Mouse (Mus musculus) kidney, embryonic 14.5 days (tissue): ENCODE data around the gene F2rl1. TPM values are rescaled to one million over a fixed set of nuclear protein-coding genes. Genes with fewer than 3 reads are reported as not detected.

Experiments
- ATAC-seq: fragments of 200-750 bp; cut with Nextera tagmentation; 2 replicates; pipeline ENCODE4 v1.8.0; 2017; ENCODE audit warnings: moderate number of reproducible peaks, mild to moderate bottlenecking, moderate TSS enrichment, moderate library complexity; ENCODE audit not compliant: low FRiP score, low TSS enrichment
- H3K27ac ChIP-seq: fragments of 300-500 bp; sonication (generic); 2 replicates; pipeline ENCODE4 v1.5.1; 2014; ENCODE audit warnings: low read depth, mild to moderate bottlenecking, low read length, moderate library complexity, mixed read lengths
- H3K27me3 ChIP-seq: fragments of 300-500 bp; sonication (generic); 2 replicates; pipeline ENCODE4 v1.6.1; 2014; ENCODE audit warnings: mild to moderate bottlenecking, low read length; ENCODE audit not compliant: control insufficient read depth, insufficient read depth
- H3K36me3 ChIP-seq: fragments of 300-500 bp; sonication (generic); 2 replicates; pipeline ENCODE4 v1.6.1; 2014; ENCODE audit warnings: low read length, mixed read lengths; ENCODE audit not compliant: control insufficient read depth, insufficient read depth
- H3K4me1 ChIP-seq: fragments of 300-500 bp; sonication (generic); 2 replicates; pipeline ENCODE4 v1.6.1; 2014; ENCODE audit warnings: low read length, mixed read lengths; ENCODE audit not compliant: control insufficient read depth, insufficient read depth
- H3K4me2 ChIP-seq: fragments of 300-500 bp; sonication (generic); replicated peaks from 2 replicates; pipeline ENCODE4 v1.6.1; 2014; ENCODE audit warnings: low read depth, mild to moderate bottlenecking, low read length
- H3K4me3 ChIP-seq: fragments of 300-500 bp; sonication (generic); 2 replicates; pipeline ENCODE4 v1.5.1; 2014; ENCODE audit warnings: mild to moderate bottlenecking, low read length
- H3K9ac ChIP-seq: fragments of 300-500 bp; sonication (generic); 2 replicates; pipeline ENCODE4 v1.6.1; 2014; ENCODE audit warnings: low read depth, mild to moderate bottlenecking, low read length, moderate library complexity
- H3K9me3 ChIP-seq: fragments of 300-500 bp; sonication (generic); 2 replicates; pipeline ENCODE4 v1.6.1; 2016; ENCODE audit warnings: low read length; ENCODE audit not compliant: control insufficient read depth
- WGBS: fragments of 180-500 bp; shearing (Covaris S2); extraction: QIAGEN DNeasy Blood & Tissue Kit; methylation state at CpG from one replicate; pipeline ENCODE4 v1.1.7; 2014; 5-methylcytosine and 5-hydroxymethylcytosine counted together
- polyA plus RNA-seq: library from polyadenylated mRNA; unstranded; fragments of >200 nt; fragmentation: Nextera tagmentation; extraction: Ambion mirVana; gene quantifications from 2 replicates; pipeline ENCODE4 v1.2.1, GENCODE M21; 2014

The F2rl1 gene
- 6.2 and 7.8 TPM in 2 replicates for polyA plus RNA-seq

GRCm38 (mm10) chr13:95524674-95525491 is at the start of gene F2rl1:
F2rl1 (minus strand) TSS chr13:95525227.
- Histone ChIP-seq H3K27me3 (peaks cover 25% of the 10 kb centered on the region), H3K4me1 (peaks cover 4% of the 10 kb centered on the region; the same call in 1 of the 2 replicates), H3K4me2 (peak within 1 kb of the TSS; percentile 52), H3K9me3 (no peaks in the 10 kb centered on the region), H3K36me3 (no peaks in the 10 kb centered on the region), H3K27ac (no peak within 1 kb of the TSS), H3K4me3 (peak within 1 kb of the TSS; percentile 55), H3K9ac (peak within 1 kb of the TSS; percentile 50)
- peak; percentile 87 for ATAC-seq
- under 1% methylated on average over 54 of the region's 54 CpGs for WGBS

GRCm38 (mm10) chr13:95570877-95571276 is 45.9 kb upstream of the F2rl1 start:
- H3K27ac ChIP-seq, result no peak overlapping the region
- no peaks in the 10 kb centered on the region for H3K4me1 ChIP-seq
- H3K27me3 ChIP-seq, result no peaks in the 10 kb centered on the region
- H3K4me3 ChIP-seq, result no peak overlapping the region
- no peak for ATAC-seq
- no peak overlapping the region for H3K9ac ChIP-seq
- WGBS, result 94% methylated on average over 4 of the region's 4 CpGs
- no peaks in the 10 kb centered on the region for H3K9me3 ChIP-seq
- no peaks in the 10 kb centered on the region for H3K36me3 ChIP-seq
- no peak overlapping the region for H3K4me2 ChIP-seq

DNA sequence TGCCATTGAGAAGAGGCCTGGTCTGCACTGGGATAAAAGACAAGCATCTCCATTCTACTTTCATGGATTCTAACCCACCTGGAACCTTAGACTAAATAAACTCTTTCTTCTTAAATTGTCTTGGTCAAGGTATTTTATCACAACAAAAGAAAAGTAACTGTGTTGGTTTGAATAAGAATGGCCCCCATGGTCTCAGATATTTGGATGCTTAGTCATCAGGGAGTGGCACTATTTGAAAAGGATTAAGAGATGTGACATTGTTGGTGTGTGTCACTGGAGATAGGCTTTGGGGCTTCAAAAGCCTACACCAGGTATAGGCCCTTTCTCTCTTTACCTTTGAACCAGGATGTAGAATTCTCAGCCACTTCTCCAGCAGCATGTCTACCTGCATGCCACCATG is 44.3 kb upstream of the F2rl1 start:
- Histone ChIP-seq H3K27me3 (no peaks in the 10 kb centered on the region), H3K9me3 (no peaks in the 10 kb centered on the region), H3K9ac (no peak overlapping the region), H3K4me2 (no peak overlapping the region), H3K4me3 (no peak overlapping the region), H3K27ac (no peak overlapping the region), H3K36me3 (no peaks in the 10 kb centered on the region), H3K4me1 (no peaks in the 10 kb centered on the region)
- no peak for ATAC-seq

DNA sequence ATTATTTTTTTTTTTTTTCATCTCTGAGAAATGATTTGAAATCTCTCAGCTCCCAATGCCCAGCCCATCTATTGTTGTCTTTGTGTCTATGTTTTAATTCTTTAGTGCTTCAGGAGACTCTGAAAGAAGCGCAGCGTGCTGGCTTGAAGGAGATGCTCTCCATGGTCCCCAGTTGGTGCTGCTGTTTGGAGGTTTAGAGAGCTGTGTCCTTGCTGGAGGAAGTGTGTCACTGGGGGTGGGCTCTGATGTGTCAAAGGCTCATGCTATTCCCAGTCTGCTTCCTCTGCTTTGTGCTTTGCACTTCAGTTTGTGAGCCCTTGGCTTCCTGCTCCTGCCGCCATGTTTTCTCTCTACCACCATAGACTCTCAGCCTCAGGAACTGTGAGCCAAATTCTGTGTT is 43.3 kb upstream of the F2rl1 start:
- Histone ChIP-seq H3K4me1 (no peaks in the 10 kb centered on the region), H3K4me3 (no peak overlapping the region), H3K27ac (no peak overlapping the region), H3K36me3 (no peaks in the 10 kb centered on the region), H3K9me3 (no peaks in the 10 kb centered on the region), H3K4me2 (no peak overlapping the region), H3K27me3 (no peaks in the 10 kb centered on the region), H3K9ac (no peak overlapping the region)
- ATAC-seq, result no peak
- WGBS, result 90% methylated on average over 3 of the region's 3 CpGs

DNA sequence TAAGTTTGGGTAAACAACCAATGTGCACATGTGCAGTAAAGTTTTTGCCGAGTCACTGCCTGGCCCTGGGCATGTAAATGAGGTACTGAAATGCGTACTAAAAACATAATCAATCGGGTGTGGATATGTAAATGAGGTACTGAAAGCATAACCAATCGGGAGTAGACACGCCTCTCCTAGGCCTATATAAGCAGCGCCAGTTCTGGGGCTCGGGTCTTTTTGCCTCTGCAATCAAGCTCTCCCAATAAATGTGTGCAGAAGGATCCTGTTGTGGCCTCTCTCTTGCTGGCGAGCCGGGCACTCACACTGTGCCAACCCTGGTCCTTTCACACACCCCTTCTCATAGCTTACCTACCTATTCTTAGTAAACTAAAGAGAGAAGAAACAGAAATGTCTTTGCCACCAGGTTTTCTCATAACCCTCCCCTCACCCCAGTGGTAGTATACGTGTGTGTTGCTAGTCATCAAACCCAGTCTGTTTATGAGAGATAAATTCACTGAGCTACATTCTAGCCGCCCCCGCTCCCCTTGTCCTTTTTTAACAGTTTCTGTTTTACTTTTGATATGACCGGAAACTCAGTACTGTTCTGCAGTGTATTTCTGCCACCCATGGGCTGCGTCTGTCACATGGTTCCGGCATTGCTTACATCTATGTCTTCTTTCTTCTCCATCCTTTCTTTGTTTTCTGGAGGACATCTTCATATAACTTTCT is 42.0 kb upstream of the F2rl1 start:
- H3K36me3 ChIP-seq, result no peaks in the 10 kb centered on the region
- H3K27me3 ChIP-seq, result no peaks in the 10 kb centered on the region
- H3K4me2 ChIP-seq, result no peak overlapping the region
- no peak overlapping the region for H3K27ac ChIP-seq
- ATAC-seq, result no peak
- no peak overlapping the region for H3K9ac ChIP-seq
- no peaks in the 10 kb centered on the region for H3K4me1 ChIP-seq
- WGBS, result 93% methylated on average over 15 of the region's 15 CpGs
- H3K4me3 ChIP-seq, result no peak overlapping the region
- H3K9me3 ChIP-seq, result no peaks in the 10 kb centered on the region

GRCm38 (mm10) chr13:95563693-95564092 is 38.7 kb upstream of the F2rl1 start:
- Histone ChIP-seq H3K9ac (no peak overlapping the region), H3K27me3 (no peaks in the 10 kb centered on the region), H3K4me1 (no peaks in the 10 kb centered on the region), H3K9me3 (no peaks in the 10 kb centered on the region), H3K27ac (no peak overlapping the region), H3K4me3 (no peak overlapping the region), H3K36me3 (no peaks in the 10 kb centered on the region), H3K4me2 (no peak overlapping the region)
- ATAC-seq, result peak; percentile 76; the same call in 1 of the 2 replicates
- 4% methylated on average over 3 of the region's 3 CpGs for WGBS

DNA sequence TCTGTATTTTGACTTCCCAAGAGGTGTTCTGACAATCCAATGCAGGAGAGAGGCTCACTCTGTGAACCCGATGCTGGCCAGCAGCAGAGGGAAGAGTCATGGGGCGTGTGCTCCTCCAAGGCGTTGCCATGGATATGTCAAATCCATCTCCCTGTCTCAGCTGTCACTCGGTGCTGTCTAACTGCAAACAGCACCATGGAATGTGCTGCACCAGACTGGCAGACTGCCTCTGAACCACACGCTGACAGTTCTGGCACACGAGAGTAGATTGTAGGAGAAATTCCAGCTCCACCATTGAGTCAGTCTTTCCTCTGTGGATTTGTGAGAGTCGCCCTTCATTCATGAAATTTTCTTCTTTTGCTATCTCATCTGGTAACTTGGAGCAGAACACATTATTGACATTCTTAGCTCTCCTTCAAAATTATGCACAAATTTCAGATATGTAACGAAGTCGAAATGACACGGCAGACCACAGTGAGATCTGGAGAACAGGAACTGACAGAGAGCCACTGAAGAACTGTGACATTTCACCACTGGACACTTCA is 38.1 kb upstream of the F2rl1 start:
- H3K4me2 ChIP-seq, result no peak overlapping the region
- H3K36me3 ChIP-seq, result no peaks in the 10 kb centered on the region
- H3K27ac ChIP-seq, result no peak overlapping the region
- H3K9ac ChIP-seq, result no peak overlapping the region
- no peak overlapping the region for H3K4me3 ChIP-seq
- H3K27me3 ChIP-seq, result no peaks in the 10 kb centered on the region
- WGBS, result 69% methylated on average over 10 of the region's 10 CpGs
- no peaks in the 10 kb centered on the region for H3K4me1 ChIP-seq
- no peaks in the 10 kb centered on the region for H3K9me3 ChIP-seq
- ATAC-seq, result no peak

DNA sequence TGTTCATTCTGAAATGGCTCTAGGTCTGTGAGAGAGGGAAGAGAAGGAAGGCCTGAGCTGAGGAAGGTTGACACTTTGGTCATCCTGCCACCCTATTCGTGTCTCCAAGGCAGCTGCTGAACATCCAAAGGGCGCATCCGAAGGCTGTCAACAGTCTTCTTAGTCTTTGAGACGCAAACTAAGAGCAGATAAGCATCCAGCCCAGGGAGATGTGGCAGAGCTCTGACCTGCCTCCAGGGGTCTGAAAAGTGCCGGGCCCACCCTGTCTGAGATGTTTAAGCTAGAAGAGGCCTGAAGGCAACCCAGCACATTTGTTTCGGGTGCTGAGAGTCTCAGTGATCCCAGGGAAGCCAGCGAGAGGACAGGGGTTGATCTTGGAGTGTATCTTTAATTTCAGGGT is 32.3 kb upstream of the F2rl1 start:
- ATAC-seq, result no peak
- 84% methylated on average over 7 of the region's 7 CpGs for WGBS

More for the DNA sequence above, 32.3 kb upstream of the F2rl1 start:
- H3K9me3 ChIP-seq, result no peaks in the 10 kb centered on the region
- H3K27me3 ChIP-seq, result no peaks in the 10 kb centered on the region
- no peak overlapping the region for H3K4me3 ChIP-seq
- no peak overlapping the region for H3K4me2 ChIP-seq
- no peak overlapping the region for H3K9ac ChIP-seq
- no peaks in the 10 kb centered on the region for H3K4me1 ChIP-seq
- no peak overlapping the region for H3K27ac ChIP-seq
- no peaks in the 10 kb centered on the region for H3K36me3 ChIP-seq
